Mouse (Mus musculus) embryonic fibroblast, embryonic 13.5 days (primary cell): ENCODE results near the gene Sirt3.

Source experiments
- CTCF ChIP-seq: IDR thresholded peaks from 2 replicates; pipeline ENCODE4 v1.5.1; 2011; ENCODE audit warnings: mild to moderate bottlenecking, control low read depth, low read length, moderate library complexity, borderline replicate concordance; ENCODE audit not compliant: insufficient read depth
- POLR2A ChIP-seq: IDR thresholded peaks from 2 replicates; pipeline ENCODE4 v1.6.1; 2011; ENCODE audit warnings: low read depth, mild to moderate bottlenecking, control low read depth, low read length, moderate library complexity

DNA sequence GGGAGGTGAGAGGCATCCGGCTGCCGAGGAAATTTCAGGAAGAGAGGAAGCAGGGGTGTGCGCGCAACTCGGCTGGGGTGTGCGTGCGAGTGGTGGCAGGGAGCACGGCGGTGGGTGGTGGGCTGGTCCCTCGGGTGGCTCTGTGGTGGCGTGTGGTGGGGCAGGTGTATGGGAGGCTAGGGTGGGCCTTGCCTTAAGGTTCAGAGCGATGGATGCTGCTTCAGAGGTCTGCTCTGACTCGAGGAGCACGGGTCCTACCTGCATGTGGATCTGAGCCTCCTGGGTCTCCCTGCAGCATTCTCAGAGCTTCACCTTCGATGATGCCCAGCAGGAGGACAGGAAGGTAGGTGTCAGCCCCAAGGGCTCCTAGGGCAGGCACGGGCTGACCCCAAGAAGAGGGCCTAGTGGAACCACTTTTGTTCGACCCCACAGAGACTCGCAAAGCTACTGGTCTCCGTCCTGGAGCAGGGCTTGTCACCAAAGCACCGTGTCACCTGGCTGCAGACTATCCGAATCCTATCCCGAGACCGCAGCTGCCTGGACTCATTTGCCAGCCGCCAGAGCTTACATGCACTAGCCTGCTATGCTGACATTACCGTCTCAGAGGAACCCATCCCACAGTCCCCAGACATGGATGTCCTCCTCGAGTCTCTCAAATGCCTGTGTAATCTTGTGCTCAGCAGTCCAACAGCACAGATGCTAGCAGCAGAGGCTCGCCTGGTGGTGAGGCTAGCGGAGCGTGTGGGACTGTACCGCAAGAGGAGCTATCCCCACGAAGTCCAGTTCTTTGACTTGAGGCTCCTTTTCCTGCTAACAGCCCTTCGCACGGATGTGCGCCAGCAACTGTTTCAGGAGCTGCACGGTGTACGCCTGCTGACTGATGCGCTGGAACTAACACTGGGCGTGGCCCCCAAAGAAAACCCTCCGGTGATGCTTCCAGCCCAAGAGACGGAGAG is 24.3 kb downstream of the Sirt3 start, which contains the start of gene Bet1l:
- TF ChIP-seq CTCF: no peak
- TF ChIP-seq POLR2A: no peak
